Mouse (Mus musculus) liver, embryonic 15.5 days (tissue): ENCODE measurements around the gene Olfr1013. TPM values are rescaled to one million over a fixed set of nuclear protein-coding genes. Genes with fewer than 3 reads are reported as not detected.

Experiments used
- polyA plus RNA-seq: library from polyadenylated mRNA; unstranded; fragments of >200 nt; fragmentation: Nextera tagmentation; extraction: Ambion mirVana; gene quantifications from 2 replicates; pipeline ENCODE4 v1.2.1, GENCODE M21; 2015

The Olfr1013 gene
- polyA plus RNA-seq, 1 experiment from 2014 or later = not detected

Other genes with a start within 250 kb of the Olfr1013 start
- not detected in 2 replicates for gene 4833423E24Rik, start 248.1 kb upstream of the Olfr1013 start, polyA plus RNA-seq
- gene Olfr996, start 187.9 kb upstream of the Olfr1013 start, polyA plus RNA-seq = not detected in 2 replicates
- not detected in 2 replicates for gene Olfr998, start 178.2 kb upstream of the Olfr1013 start, polyA plus RNA-seq
- not detected in 2 replicates for gene Olfr1000, start 155.2 kb upstream of the Olfr1013 start, polyA plus RNA-seq
- gene Olfr1002, start 116.4 kb upstream of the Olfr1013 start, polyA plus RNA-seq = not detected in 2 replicates
- not detected in 2 replicates for gene Olfr154, start 102.6 kb upstream of the Olfr1013 start, polyA plus RNA-seq
- not detected in 2 replicates for gene Olfr1006, start 88.3 kb upstream of the Olfr1013 start, polyA plus RNA-seq
- gene Olfr1008, start 77.7 kb upstream of the Olfr1013 start, polyA plus RNA-seq = not detected in 2 replicates
- gene Olfr1009, start 51.7 kb upstream of the Olfr1013 start, polyA plus RNA-seq = not detected in 2 replicates
- not detected in 2 replicates for gene Olfr1012, start 4.3 kb upstream of the Olfr1013 start, polyA plus RNA-seq
- gene Olfr1014, start 5.6 kb downstream of the Olfr1013 start, polyA plus RNA-seq = not detected in 2 replicates
- not detected in 2 replicates for gene Olfr1015, start 14.9 kb downstream of the Olfr1013 start, polyA plus RNA-seq
- not detected in 2 replicates for gene Olfr1016, start 35.4 kb downstream of the Olfr1013 start, polyA plus RNA-seq
- gene Olfr1018, start 51.4 kb downstream of the Olfr1013 start, polyA plus RNA-seq = not detected in 2 replicates
- gene Olfr1019, start 78.4 kb downstream of the Olfr1013 start, polyA plus RNA-seq = not detected in 2 replicates
- not detected in 2 replicates for gene Olfr1020, start 79.9 kb downstream of the Olfr1013 start, polyA plus RNA-seq
- not detected in 2 replicates for gene Olfr1022, start 101.5 kb downstream of the Olfr1013 start, polyA plus RNA-seq
- gene Olfr1023, start 118.5 kb downstream of the Olfr1013 start, polyA plus RNA-seq = not detected in 2 replicates
- not detected in 2 replicates for gene Olfr1024, start 138.0 kb downstream of the Olfr1013 start, polyA plus RNA-seq
- gene Olfr1025-ps1, start 148.1 kb downstream of the Olfr1013 start, polyA plus RNA-seq = not detected in 2 replicates
- not detected in 2 replicates for gene Olfr1026, start 154.5 kb downstream of the Olfr1013 start, polyA plus RNA-seq
- not detected in 2 replicates for gene Olfr1028, start 183.3 kb downstream of the Olfr1013 start, polyA plus RNA-seq
- gene Olfr1029, start 206.8 kb downstream of the Olfr1013 start, polyA plus RNA-seq = not detected in 2 replicates
- not detected in 2 replicates for gene Olfr1030, start 212.2 kb downstream of the Olfr1013 start, polyA plus RNA-seq
- not detected in 2 replicates for gene Olfr1031, start 223.2 kb downstream of the Olfr1013 start, polyA plus RNA-seq
- not detected in 2 replicates for gene Olfr1032, start 238.4 kb downstream of the Olfr1013 start, polyA plus RNA-seq